Mouse (Mus musculus): ENCODE measurements around the gene Best1. TPM values are rescaled to one million over a fixed set of nuclear protein-coding genes. Genes with fewer than 3 reads are reported as not detected.
A peak's percentile ranks its signal among the peaks of the same experiment; 100 is the strongest.

Gene Best1
- polyA plus RNA-seq, 1 experiment = 0.09 TPM

DNA sequence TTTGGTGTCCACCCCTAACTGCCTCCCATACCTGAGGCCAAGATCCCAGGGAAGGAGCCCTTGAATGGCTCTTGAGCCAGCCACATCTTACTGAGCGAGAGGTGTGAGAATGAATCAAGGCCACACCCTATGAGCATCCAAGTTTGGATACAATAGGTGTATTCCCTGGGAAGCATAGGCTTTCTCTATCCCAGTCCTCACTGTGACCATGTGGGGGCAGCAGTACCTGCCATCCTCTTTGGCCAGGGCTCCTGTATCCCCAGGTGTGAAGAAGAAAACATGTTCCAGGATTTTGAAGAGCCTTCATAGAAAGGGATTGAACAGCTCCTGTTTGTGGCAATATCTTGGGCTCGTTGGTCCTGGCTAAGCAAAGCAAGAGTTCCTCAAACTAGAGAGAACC is 38.2 kb upstream of the Best1 start:
- H3K4me3 ChIP-seq (ENCODE audit: insufficient read depth, poor library complexity, severe bottlenecking) = no peak overlapping the region
- H3K27me3 ChIP-seq (ENCODE audit: control insufficient read depth, insufficient read depth, insufficient read length) = no peaks in the 10 kb centered on the region
- peaks cover 7% of the 10 kb centered on the region for H3K36me3 ChIP-seq (ENCODE audit: control insufficient read depth, insufficient read depth)
- TF ChIP-seq CTCF (IDR thresholded peaks at IDR 0.05; ENCODE audit: control insufficient read depth, insufficient read depth, insufficient read length) (peak; percentile 17), MYOD1 (IDR thresholded peaks at IDR 0.05; ENCODE audit: control insufficient read depth, insufficient read length, low read depth) (no peak)
- peaks cover 22% of the 10 kb centered on the region for H3K79me3 ChIP-seq (ENCODE audit: low read depth)
- no peak overlapping the region for H3ac ChIP-seq (ENCODE audit: control insufficient read depth, insufficient read length, low read depth)
- peaks cover 31% of the 10 kb centered on the region for H3K79me2 ChIP-seq (ENCODE audit: control insufficient read depth, insufficient read depth)

GRCm38 (mm10) chr19:10038910-10039309 is 37.5 kb upstream of the Best1 start:
- peaks cover 24% of the 10 kb centered on the region for H3K79me2 ChIP-seq (ENCODE audit: control insufficient read depth, insufficient read depth)
- TF ChIP-seq MYOG (IDR thresholded peaks at IDR 0.05; ENCODE audit: control insufficient read depth, extremely low read depth, insufficient read length) = no peak
- no peak for TF ChIP-seq MAX (IDR thresholded peaks at IDR 0.05)
- TF ChIP-seq MYOD1 (IDR thresholded peaks at IDR 0.05; ENCODE audit: control insufficient read depth, insufficient read length, low read depth) = no peak
- no peak for TF ChIP-seq CEBPB (IDR thresholded peaks at IDR 0.05; ENCODE audit: low read depth)
- no peak for TF ChIP-seq USF1 (IDR thresholded peaks at IDR 0.05; ENCODE audit: low read depth)
- TF ChIP-seq CTCF (IDR thresholded peaks at IDR 0.05; ENCODE audit: control insufficient read depth, insufficient read depth, insufficient read length) = no peak
- TF ChIP-seq FOSL1 (IDR thresholded peaks at IDR 0.05; ENCODE audit: insufficient read depth, low read length, poor library complexity, severe bottlenecking) = no peak
- no peak overlapping the region for H3ac ChIP-seq (ENCODE audit: control insufficient read depth, insufficient read length, low read depth)
- no peak overlapping the region for H3K4me3 ChIP-seq (ENCODE audit: insufficient read depth, poor library complexity, severe bottlenecking)
- peaks cover 15% of the 10 kb centered on the region for H3K79me3 ChIP-seq (ENCODE audit: low read depth)
- peaks cover under 1% of the 10 kb centered on the region for H3K36me3 ChIP-seq (ENCODE audit: control insufficient read depth, insufficient read depth)
- no peaks in the 10 kb centered on the region for H3K27me3 ChIP-seq (ENCODE audit: control insufficient read depth, insufficient read depth, insufficient read length)

- peaks cover 19% of the 10 kb centered on the region for H3K79me2 ChIP-seq (ENCODE audit: control insufficient read depth, insufficient read depth)
Observed at GRCm38 (mm10) chr19:10038364-10038763, 36.9 kb upstream of the Best1 start.

DNA sequence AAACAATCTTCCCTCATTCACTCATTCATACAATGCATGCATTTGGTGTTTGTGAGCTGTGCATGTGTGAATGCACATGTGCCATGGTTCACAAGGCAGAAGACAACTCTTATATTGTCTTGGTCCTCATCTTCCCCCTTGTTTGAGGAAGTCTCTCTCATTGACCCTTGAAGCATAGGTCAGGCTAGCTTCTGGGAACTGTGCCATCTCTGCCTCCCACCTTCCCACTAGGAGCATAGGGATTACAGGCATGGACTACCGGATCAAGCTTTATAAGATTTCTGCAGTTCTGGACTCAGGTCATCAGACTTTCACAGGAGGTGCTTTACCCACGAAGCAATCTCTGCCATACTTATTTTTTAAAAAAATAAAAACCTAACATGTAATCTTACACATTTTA is 36.1 kb upstream of the Best1 start:
- Histone ChIP-seq H3K79me2 (ENCODE audit: control insufficient read depth, insufficient read depth) (peaks cover 10% of the 10 kb centered on the region), H3K27me3 (ENCODE audit: control insufficient read depth, insufficient read depth, insufficient read length) (no peaks in the 10 kb centered on the region), H3K4me3 (ENCODE audit: insufficient read depth, poor library complexity, severe bottlenecking) (no peak overlapping the region), H3ac (ENCODE audit: control insufficient read depth, insufficient read length, low read depth) (no peak overlapping the region), H3K36me3 (ENCODE audit: control insufficient read depth, insufficient read depth) (no peaks in the 10 kb centered on the region), H3K79me3 (ENCODE audit: low read depth) (peaks cover 6% of the 10 kb centered on the region)
- no peak for TF ChIP-seq CTCF (IDR thresholded peaks at IDR 0.05; ENCODE audit: control insufficient read depth, insufficient read depth, insufficient read length)
- TF ChIP-seq MAX (IDR thresholded peaks at IDR 0.05) = no peak
- TF ChIP-seq MYOG (IDR thresholded peaks at IDR 0.05; ENCODE audit: control insufficient read depth, extremely low read depth, insufficient read length) = no peak
- no peak for TF ChIP-seq MYOD1 (IDR thresholded peaks at IDR 0.05; ENCODE audit: control insufficient read depth, insufficient read length, low read depth)
- TF ChIP-seq CEBPB (IDR thresholded peaks at IDR 0.05; ENCODE audit: low read depth) = no peak
- no peak for TF ChIP-seq FOSL1 (IDR thresholded peaks at IDR 0.05; ENCODE audit: insufficient read depth, low read length, poor library complexity, severe bottlenecking)
- TF ChIP-seq USF1 (IDR thresholded peaks at IDR 0.05; ENCODE audit: low read depth) = no peak

More at GRCm38 (mm10) chr19:10038364-10038763, 36.9 kb upstream of the Best1 start:
- peaks cover 13% of the 10 kb centered on the region for H3K79me3 ChIP-seq (ENCODE audit: low read depth)
- no peak overlapping the region for H3ac ChIP-seq (ENCODE audit: control insufficient read depth, insufficient read length, low read depth)
- no peaks in the 10 kb centered on the region for H3K36me3 ChIP-seq (ENCODE audit: control insufficient read depth, insufficient read depth)
- H3K27me3 ChIP-seq (ENCODE audit: control insufficient read depth, insufficient read depth, insufficient read length) = no peaks in the 10 kb centered on the region
- H3K4me3 ChIP-seq (ENCODE audit: insufficient read depth, poor library complexity, severe bottlenecking) = no peak overlapping the region
- TF ChIP-seq MYOD1 (IDR thresholded peaks at IDR 0.05; ENCODE audit: control insufficient read depth, insufficient read length, low read depth) (no peak), MYOG (IDR thresholded peaks at IDR 0.05; ENCODE audit: control insufficient read depth, extremely low read depth, insufficient read length) (no peak), CEBPB (IDR thresholded peaks at IDR 0.05; ENCODE audit: low read depth) (no peak), USF1 (IDR thresholded peaks at IDR 0.05; ENCODE audit: low read depth) (no peak), FOSL1 (IDR thresholded peaks at IDR 0.05; ENCODE audit: insufficient read depth, low read length, poor library complexity, severe bottlenecking) (no peak), MAX (IDR thresholded peaks at IDR 0.05) (no peak)

DNA sequence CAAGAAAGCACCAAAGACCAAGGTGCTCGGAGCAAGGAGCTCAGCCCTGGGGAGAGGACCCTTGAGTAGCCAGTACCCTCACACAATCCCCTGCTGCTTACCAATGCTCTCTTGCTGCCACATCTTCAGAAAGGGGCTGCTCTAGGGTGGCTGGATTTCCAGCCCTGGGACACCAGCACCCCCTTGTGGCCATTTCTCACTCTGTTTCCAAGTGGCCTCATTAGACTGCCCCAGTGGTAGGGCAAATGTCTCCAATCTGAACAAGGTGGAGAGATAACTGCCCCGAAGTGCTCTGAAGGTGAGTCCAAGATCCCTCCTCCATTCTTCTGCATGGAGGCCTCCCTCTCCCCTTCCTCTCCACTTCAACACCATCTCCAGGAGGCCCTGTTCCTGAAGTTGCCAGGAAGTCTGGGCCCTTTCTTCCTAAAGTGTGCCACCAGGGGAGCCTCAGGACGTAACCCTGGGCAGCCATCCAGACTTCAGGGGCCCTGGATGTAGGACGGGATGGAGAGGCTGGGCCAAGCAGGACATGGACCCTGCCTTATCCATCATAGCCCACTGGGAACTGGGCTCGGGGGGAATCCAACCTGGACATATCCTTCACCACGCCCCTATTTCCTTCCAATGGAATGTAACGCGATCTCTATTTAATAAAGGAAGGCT is 33.5 kb upstream of the Best1 start:
- H3ac ChIP-seq (ENCODE audit: control insufficient read depth, insufficient read length, low read depth) = no peak overlapping the region
- no peaks in the 10 kb centered on the region for H3K27me3 ChIP-seq (ENCODE audit: control insufficient read depth, insufficient read depth, insufficient read length)
- H3K36me3 ChIP-seq (ENCODE audit: control insufficient read depth, insufficient read depth) = no peaks in the 10 kb centered on the region
- H3K79me2 ChIP-seq (ENCODE audit: control insufficient read depth, insufficient read depth) = no peaks in the 10 kb centered on the region
- H3K4me3 ChIP-seq (ENCODE audit: insufficient read depth, poor library complexity, severe bottlenecking) = no peak overlapping the region
- no peak for TF ChIP-seq MYOD1 (IDR thresholded peaks at IDR 0.05; ENCODE audit: control insufficient read depth, insufficient read length, low read depth)
- peak; percentile 68 for TF ChIP-seq CTCF (IDR thresholded peaks at IDR 0.05; ENCODE audit: control insufficient read depth, insufficient read depth, insufficient read length)
- H3K79me3 ChIP-seq (ENCODE audit: low read depth) = no peaks in the 10 kb centered on the region

GRCm38 (mm10) chr19:10034356-10034755 is 32.9 kb upstream of the Best1 start:
- TF ChIP-seq USF1 (IDR thresholded peaks at IDR 0.05; ENCODE audit: low read depth) = no peak
- no peak for TF ChIP-seq MYOG (IDR thresholded peaks at IDR 0.05; ENCODE audit: control insufficient read depth, extremely low read depth, insufficient read length)
- no peak for TF ChIP-seq CEBPB (IDR thresholded peaks at IDR 0.05; ENCODE audit: low read depth)
- no peak for TF ChIP-seq CTCF (IDR thresholded peaks at IDR 0.05; ENCODE audit: control insufficient read depth, insufficient read depth, insufficient read length)
- TF ChIP-seq MYOD1 (IDR thresholded peaks at IDR 0.05; ENCODE audit: control insufficient read depth, insufficient read length, low read depth) = no peak
- TF ChIP-seq FOSL1 (IDR thresholded peaks at IDR 0.05; ENCODE audit: insufficient read depth, low read length, poor library complexity, severe bottlenecking) = no peak
- no peak for TF ChIP-seq MAX (IDR thresholded peaks at IDR 0.05)
- Histone ChIP-seq H3ac (ENCODE audit: control insufficient read depth, insufficient read length, low read depth) (no peak overlapping the region), H3K36me3 (ENCODE audit: control insufficient read depth, insufficient read depth) (no peaks in the 10 kb centered on the region), H3K27me3 (ENCODE audit: control insufficient read depth, insufficient read depth, insufficient read length) (no peaks in the 10 kb centered on the region), H3K79me2 (ENCODE audit: control insufficient read depth, insufficient read depth) (no peaks in the 10 kb centered on the region), H3K79me3 (ENCODE audit: low read depth) (no peaks in the 10 kb centered on the region), H3K4me3 (ENCODE audit: insufficient read depth, poor library complexity, severe bottlenecking) (no peak overlapping the region)

Data from C2C12 (cell line).